Mouse (Mus musculus) testis, postnatal 14 days (tissue): ENCODE results near the gene Tex29.
A peak's percentile ranks its signal among the peaks of the same experiment; 100 is the strongest.

ENCODE experiments used
- DNase-seq: peaks from one replicate; pipeline ENCODE4 v3.0.0; 2021; ENCODE audit warnings: low spot score

Gene Tex29

DNA sequence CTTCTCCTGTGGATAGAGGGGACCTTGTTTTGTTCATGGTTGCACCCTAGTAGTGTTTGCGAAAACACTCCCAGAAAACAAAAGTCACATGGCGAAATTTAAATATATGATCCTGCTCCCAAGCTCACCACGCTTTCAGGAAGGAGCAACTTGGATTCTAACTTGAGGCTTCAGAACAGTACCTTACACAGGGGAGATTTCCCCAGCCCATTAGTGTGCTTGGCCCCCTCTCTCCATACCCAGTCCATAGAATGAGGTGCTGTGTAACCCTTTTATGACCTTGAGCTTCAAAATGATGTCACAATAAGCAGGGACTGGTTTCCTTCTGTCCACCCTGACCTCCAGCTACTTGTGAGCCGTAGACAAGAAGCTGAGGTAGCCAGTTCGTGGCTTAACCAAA, at the start of gene Tex29:
Tex29 (plus strand) TSS at position 301 of the 400 bp plus-strand sequence.
- DNase-seq: no peak

DNA sequence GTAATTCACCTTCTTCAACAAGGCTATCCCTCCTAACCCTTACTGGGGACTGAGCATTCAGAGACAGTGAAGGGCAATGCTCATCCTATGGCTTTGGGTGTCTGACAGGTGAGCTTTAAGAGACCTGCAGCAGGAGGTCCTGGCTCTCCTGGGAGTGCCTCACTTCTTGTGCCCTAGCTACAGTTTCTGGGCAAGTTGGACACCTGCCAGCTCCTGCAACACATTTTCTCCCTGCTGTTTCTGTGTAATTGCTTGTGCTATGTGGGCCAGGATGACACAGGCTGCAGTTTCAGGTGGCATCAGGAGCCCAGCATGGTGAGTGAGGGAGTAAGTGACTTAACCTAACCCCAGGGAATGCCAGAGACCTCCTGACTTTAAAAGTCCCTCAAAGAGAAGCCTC, 45.3 kb upstream of the Tex29 start:
- DNase-seq: no peak

DNA sequence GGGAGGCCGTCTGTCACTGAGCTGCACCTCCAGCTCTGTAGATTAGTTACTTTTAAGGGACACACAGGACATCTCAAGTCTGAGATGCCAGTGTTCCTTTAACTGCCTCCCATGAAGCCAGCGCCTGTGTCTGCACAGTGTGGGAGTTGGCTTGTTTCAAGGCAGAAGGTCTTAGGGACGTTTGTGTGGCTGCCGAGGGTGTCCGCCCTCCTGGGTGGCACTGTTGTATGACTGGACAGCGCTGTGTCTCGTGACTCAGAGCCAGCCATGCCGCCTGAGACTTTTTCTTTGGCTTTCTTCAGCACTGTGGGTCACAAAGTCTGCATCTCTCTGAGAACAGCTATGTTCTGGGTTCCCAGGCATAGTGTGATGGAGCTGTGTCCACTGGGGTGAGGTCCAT, 43.1 kb upstream of the Tex29 start:
- DNase-seq: peak; percentile 63

DNA sequence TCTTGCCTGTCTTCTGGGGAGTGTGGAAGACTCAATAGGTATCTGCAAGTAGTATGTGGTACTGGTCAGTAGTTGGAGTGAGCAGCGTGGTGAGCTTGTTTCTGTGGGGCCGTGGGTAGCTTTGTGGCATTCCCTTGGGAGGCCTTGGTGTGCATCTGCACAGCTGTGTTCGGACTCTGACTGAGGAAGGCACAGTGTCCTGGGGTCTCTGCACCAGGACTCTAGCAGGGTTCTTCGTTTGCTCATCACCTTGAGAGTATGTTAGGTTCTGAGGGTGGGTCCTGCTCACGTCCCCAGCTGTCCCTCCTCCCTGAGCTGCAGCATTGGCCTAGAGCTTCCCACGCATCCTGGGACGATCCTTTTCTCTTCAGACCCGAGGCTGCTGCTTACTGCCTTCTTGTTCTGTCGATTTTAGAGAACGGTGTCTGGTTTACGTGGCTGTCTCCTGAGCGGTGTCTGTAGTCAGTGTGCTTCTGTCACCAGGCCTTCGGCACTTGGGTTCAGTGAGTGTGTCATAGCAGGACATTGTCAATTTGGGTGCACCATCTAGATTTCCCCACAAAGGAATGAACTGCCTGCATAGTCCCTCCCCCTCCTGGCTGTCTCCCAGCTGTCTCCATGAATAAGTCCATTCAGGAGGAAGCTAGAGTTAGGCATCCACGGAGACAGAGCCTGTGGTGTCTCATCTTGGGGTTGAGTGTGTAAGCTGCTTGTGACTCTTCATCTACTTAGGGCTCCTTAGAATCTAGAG, 42.4 kb upstream of the Tex29 start:
- DNase-seq: no peak

DNA sequence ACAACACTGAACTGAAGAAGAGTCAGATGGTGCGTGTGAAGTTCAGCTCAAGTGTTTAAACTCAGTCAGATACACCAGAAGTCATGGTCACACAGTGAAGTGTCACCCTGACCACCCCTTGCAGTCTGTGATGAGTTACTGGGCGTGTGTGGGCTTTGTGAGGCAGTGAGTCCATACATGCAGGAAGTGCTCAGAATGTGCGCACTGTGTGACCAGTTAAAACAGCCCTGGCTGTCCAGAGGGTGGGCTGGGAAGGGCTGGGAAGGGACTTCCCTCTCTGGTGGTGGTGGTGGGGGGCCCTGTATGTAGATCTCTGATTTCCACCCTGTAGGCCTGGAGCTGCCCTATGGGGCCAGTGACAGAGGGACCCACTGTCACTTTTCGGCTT, 41.8 kb upstream of the Tex29 start:
- no peak for DNase-seq

DNA sequence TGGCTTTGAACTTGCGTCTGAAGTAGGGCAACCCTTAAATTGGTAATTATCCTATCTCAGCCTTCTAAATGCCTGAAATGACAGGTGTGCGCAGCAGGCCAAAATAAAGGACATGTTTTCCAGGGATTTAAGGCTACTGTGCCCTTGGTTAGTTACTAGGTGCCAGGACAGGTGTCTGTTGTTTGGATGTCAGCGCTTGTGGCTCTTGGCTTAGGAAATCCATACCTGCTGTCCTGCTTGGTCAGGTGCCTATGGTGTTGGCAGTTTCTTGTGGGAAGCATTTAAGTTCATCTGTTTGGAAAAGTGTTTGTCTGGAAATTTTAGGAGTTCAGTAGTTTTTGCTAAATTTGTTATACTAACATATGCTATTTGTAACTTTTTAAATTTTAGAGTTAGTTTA, 41.2 kb upstream of the Tex29 start:
- DNase-seq: no peak

DNA sequence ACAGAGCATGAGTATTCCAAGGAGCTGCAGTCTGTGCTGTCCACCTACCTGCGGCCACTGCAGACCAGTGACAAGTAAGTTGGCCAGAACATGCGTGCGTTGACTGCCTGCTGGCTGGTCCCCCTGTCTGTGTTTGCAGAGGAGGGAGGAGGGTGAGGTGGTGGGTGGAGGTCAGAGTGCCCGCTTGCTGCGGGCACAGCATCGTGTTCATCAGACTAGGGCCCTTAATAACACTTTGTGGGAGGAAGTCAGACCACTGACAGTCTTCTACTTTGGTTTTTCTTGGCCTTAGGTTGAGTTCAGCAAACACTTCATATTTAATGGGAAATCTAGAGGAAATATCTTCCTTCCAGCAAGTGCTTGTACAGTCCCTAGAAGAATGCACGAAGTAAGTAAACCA, 39.8 kb upstream of the Tex29 start:
- DNase-seq: no peak

DNA sequence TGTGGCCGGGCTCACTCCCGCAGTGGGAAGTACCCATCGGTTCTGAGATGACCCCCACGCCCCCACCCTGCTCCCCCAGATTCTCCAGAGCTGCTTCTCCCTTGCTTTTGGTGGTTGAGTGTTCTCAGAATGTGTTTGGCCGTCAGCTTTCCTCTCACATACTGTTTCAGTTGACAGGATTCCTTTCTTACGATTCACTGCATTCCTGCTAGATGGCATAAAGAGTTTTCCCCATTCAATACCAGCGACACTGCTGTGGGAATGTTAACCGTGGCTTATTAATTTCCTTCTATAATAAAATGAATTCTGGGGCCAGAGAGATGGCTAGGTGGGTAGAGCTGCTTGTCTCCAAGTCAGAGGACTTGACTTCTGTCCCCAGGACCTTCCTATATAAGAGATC, 38.7 kb upstream of the Tex29 start:
- no peak for DNase-seq

DNA sequence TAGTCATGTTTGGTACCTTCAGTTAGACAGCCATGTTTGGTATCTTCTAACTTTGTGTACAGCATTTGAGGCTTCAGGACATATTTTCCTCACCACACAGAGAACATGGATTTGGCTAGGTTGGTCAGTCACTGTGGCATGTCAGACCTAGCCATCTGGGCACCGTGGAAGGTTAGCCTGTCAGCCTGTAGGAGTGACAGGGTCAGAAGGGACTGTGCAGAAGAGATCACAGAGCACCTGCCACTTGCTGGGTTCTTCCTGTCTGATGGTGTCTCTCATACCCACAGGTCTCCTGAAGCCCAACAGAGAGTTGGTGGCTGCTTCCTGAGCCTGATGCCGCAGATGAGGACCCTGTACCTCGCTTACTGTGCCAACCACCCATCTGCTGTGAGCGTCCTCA, 35.4 kb upstream of the Tex29 start:
- DNase-seq: no peak

DNA sequence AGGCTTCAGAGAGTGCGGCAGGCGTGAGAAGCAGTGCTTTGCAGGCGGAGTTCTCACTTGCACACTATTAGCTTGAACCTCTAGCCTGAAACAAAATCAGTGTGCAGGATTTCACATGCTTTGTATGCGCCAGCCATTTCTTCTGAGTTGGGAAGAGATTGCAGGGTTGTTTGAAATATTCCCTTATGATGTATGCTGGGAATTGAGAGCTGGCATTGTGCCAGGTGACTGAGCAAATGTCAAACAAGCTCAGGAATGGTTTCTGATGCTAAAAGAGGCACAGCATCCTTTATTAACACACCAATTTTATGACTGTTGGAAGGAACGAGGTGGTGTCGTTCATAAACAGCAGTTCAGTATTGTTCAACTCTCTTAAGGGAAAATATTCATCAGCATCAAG, 34.0 kb upstream of the Tex29 start:
- DNase-seq: no peak

DNA sequence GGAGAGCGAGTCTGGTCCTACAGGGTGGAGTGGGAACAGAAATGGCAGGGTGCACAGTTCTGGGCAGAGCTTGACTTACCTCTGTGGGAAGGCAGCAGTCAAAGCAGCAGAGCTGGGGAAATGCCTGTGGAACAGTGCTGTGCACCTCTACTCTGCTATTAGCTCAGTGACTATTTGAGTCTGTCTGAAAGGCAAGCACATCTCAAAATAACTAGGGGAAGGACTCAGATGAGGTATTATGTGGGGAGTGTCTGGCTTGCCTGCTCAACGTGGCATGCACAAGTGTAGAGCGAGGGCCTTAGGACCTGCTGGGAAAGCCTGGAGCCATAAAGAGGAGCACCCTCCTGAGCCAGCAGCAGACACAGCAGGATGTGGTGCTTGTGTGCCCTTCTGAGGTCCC, 32.9 kb upstream of the Tex29 start:
- DNase-seq: no peak

DNA sequence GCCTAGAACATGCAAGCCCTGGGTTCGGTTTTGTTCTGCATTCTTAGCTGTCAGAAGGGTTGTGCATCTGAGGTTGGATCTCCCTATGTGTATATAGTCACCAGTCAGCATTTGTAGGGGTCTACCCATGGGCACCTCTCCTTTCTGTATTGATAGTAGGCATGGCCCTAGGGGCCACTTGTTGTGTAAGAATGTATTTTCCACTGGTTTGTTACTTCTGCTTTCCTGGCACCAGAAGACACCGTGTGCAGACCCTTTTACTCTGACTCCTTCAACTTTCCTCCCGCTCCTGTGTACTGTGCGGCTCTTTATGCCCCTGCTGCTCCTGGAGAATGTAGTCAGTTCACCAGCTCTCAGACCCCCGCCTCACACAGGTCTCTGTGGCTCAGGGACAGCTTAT, 32.2 kb upstream of the Tex29 start:
- DNase-seq: no peak

DNA sequence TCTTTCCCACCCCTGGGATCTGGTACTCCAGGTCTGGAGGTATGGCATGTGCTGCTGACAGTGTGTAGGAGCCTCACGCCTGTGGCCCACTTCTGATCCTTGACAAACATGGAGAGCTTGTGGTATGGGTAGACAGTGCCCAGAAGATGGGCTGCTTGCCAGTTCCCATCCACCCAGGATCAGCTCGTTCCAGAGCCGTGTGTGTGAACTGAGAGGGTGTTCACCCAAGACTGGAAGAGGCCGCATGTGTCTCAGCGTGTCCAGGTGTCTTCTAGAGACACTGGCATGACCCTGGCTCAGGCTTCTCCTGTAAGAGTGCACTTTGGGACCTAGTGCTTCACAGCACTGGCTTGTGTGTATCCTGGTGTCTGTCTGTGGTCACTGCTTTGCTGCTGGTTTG, 29.8 kb upstream of the Tex29 start:
- no peak for DNase-seq

DNA sequence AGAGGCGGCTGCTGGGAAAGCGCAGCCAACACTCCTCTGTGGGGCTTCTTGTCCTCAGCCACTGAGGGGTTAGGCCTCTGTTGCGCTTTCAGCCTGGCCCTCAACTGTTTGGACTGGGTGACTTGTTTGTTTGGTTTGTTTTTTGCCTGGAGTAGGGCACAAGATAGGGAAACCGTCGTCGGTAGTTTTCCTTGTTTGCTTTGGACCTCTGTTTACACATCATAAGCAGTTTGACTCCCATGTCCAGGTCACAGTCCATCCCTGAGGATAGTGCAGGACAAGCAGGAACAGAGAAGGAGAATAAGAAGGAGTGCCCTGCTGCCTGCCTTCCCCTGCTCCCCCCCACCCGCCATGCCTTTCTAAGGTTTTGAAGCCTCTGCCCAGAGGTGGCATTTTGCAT, 26.5 kb upstream of the Tex29 start:
- DNase-seq: no peak

DNA sequence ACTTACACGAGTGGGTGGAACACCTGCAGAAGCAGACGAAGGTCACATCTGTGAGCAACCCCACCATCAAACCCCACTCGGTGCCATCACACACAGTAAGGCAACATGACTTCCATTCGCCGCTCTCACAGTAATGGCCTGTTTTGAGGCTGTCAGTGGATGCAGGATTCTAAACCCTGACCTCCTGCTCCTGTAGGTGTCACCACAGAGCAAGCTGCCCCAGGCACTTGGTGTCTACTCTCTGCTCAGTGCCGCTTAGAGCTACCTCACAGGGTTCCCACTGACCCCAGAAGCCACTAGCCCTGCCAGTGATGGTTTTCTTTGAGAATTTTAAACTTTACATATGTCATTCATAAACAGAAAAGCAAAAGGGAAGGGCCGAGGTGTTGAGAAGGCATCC, 25.1 kb upstream of the Tex29 start:
- DNase-seq: no peak

DNA sequence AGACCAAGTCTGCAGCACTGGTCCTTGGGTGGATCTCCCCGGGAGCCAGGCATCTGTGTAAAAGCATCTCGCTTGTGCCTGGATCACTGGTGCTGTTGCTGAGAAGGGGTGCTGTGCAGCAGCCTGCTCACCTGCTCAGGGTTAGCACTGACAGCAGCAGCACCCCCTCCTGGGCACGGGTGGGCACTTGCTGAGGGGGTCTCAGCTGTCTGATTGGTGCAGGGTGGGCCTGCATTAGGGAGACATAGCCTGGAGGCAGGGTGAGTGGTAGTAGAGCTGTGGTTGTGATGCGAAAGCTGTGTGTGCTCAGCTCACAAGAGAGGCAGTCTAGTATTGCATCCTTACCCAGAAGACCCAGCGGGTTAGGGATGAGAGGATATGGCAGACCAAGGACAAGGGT, 20.1 kb upstream of the Tex29 start:
- DNase-seq: no peak

DNA sequence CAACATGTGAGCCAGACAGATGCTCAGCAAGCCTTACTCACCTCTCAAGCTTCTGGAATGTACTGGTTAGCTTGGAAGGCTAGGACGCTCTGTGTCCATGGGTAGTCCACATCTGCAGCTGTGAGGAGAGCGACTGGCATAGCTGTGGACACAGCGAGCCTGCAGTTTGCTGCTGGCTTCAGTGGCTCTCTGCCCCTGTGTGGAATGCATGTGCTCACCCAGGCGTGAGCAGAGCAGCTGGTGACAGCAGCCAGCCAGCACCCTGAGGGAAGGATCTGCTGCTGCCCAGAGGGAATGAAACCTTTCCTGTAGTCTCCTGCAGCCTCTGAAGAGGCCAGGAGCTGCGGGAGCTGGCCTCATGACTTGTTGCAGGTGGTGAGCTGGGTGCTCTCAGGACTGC, 19.7 kb upstream of the Tex29 start:
- no peak for DNase-seq

DNA sequence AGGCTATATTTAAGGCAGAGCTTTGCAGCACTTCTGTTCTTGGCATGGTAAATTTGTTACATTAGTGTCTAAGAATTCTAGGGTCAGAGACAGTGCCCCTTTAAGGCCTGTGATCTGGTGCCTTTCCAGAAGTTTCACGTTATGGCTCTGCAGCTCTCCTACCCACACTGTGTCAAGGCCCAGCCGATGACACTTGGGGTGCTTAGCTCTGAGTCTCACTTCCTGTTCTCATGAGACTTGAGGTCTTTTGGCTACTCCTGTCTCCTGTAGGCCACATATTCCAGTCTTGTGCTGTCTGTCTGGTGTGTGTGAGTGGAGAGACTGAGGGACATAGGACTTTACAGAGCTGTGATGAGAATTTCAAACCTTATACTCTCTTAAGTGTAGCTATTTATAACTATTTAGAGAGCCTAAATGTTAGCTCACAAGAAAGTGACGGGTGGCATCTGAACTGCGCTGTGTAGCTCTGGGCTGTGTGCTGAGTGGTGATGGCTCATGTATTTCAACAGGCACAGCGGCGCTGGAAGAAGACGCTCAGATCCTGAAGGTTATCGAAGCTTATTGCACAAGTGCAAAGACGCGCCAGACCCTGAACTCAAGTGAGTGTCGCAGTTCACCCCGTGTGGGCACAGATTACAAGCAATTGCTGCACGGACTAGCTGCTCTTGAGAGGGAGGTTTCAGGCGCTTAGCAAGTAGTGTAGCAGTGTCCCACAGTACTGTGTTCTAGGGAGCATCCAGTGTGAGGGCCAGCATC, 18.6 kb upstream of the Tex29 start:
- no peak for DNase-seq

DNA sequence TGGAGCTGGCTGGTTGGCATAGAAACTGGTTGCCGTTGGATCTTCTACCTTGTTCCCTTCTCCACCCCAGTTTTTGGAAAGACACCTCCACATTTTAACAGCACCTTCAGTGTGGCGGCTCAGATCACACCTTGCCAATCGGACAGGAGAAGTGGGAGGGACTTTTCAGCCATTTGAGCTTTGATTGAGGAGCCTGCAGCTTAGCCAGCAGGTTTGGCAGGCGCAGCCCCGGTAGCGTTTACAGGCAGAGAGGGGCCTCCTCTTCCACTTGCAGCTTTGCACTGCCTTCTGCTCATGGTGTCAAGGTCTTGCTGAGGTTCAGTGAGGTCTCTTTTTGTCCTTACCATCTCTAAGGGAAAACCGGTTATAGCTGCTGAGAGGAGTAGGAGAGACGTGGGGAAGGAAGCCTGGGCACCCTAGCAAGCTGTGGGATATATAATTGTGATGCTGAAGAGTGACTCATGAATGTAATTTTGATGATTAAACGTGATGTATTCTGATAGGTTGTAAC, 17.7 kb upstream of the Tex29 start:
- DNase-seq: no peak

DNA sequence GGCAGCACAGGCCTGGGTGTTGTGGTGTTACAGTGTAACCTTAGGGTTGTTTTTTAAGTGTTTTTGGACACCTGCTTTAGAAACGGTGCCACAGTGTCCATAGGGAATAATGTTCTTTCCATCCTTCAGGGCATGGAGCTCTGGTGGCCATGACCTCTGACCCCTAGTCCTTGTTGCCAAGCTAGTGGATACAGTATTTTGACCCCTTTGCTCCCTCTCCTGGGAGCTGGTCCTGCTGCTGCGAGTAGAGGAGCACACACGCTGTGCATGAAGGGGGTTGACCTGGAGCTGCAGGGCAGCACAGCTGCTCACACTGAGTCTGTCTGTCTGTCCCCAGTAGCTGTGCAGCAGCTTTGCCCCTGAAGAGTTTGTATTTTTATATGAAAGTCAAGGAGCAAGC, 14.5 kb upstream of the Tex29 start:
- DNase-seq: peak; percentile 84

DNA sequence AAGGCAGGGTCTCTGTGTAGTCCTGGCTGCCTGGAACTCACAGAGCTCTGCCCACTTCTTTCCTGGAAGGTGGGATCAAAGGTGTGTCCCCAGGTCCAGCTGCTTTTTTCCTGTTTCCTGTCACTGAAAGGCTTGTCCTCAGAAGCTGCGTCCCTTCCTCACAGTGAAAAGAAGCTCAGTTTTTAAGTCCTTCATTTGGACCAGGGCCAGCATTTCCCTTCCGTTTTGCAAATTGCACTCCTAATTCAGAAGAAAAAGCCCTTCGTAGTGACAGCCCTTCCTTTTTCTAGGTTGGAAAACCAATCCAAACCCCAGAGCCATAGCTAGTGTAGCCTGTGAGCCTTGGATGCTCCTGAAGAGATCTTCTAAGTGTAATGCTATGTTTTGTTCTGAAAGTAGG, 13.0 kb upstream of the Tex29 start:
- DNase-seq: no peak

DNA sequence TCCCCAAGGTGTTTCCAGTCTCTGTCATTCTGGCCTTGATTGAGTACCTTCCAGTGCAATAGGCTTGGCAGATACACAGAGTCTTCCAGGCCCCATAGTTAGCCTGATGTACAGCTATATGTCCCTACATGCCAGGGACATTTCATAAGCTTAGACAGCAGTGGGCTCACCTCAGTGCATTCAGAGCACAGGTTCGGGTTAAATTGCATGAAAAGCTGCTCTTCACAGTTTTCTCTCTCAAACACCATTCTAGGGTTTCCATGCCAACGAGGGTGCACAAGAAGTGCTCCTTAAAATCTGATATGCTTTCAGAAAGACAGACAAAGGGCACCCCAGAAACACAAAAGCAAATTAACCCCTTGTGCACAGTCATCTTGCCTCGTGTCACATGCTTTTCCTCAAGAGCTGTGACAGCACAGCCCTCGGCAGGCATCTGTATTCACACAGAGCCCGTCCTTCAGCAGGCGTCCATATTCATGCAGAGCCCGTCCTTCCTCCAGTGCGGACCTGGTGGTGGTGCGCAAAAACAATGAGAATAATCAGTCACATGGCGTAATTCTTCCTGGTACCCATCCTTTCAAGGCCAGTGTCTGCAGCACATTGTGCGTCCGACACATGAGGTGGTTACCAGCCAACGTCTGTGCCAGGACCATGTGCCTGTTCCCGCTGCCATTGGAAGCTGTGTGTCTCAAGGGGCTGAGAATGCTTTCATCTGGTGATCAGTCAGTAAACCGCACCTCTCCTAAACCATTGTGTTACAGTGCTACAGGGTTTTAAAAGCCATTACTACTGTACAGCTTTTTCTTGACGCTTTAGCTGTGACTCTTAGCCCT, 9.8 kb upstream of the Tex29 start:
- DNase-seq: no peak

DNA sequence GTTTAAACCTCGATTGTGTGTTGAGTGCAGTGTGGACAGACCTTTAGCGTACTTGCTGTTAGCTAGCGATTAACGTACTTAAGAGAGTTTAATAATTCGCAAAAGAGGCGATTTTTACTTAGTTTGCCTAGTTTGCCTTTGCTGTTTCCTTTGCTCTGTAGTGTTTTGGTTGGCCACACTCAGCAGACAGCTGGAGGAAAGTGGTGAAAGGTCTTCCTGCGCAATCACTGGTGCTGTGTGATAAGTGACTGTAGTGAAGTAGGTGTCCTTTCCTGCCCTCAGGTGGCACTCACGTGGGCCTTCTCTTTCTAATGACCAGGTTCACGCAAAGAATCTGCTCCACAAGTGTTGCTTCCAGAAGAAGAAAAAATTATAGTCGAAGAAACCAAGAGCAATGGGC, 9.1 kb upstream of the Tex29 start:
- no peak for DNase-seq
